Mouse (Mus musculus) liver, embryonic 15.5 days (tissue): ENCODE data around the gene Zfp786. TPM values are rescaled to one million over a fixed set of nuclear protein-coding genes. Genes with fewer than 3 reads are reported as not detected.
A peak's percentile ranks its signal among the peaks of the same experiment; 100 is the strongest.
"Not testable (repeated sequence)": the region's sequence is repeated elsewhere in the genome, so short reads cannot be mapped to it uniquely, and the experiment has no call there.

Experiments
- ATAC-seq: fragments of 200-750 bp; cut with Nextera tagmentation; 2 replicates; pipeline ENCODE4 v1.8.0; 2017; ENCODE audit warnings: moderate number of reproducible peaks, mild to moderate bottlenecking, moderate library complexity; ENCODE audit not compliant: insufficient read depth
- H3K27ac ChIP-seq: fragments of 300-500 bp; sonication (generic); replicated peaks from 2 replicates; pipeline ENCODE4 v1.5.1; 2015; ENCODE audit warnings: mild to moderate bottlenecking, inconsistent platforms
- H3K27me3 ChIP-seq: fragments of 300-500 bp; sonication (generic); 2 replicates; pipeline ENCODE4 v1.6.1; 2015; ENCODE audit warnings: mild to moderate bottlenecking, inconsistent platforms
- H3K36me3 ChIP-seq: fragments of 300-500 bp; sonication (generic); replicated peaks from 2 replicates; pipeline ENCODE4 v1.6.1; 2015; ENCODE audit warnings: moderate library complexity, mild to moderate bottlenecking, inconsistent platforms
- H3K4me1 ChIP-seq: fragments of 300-500 bp; sonication (generic); replicated peaks from 2 replicates; pipeline ENCODE4 v1.6.1; 2015; ENCODE audit warnings: inconsistent platforms
- H3K4me2 ChIP-seq: fragments of 300-500 bp; sonication (generic); 2 replicates; pipeline ENCODE4 v1.6.1; 2015; ENCODE audit warnings: moderate library complexity, mild to moderate bottlenecking, inconsistent platforms
- H3K4me3 ChIP-seq: fragments of 300-500 bp; sonication (generic); replicated peaks from 2 replicates; pipeline ENCODE4 v1.5.1; 2015; ENCODE audit warnings: mild to moderate bottlenecking, inconsistent platforms
- H3K9ac ChIP-seq: fragments of 300-500 bp; sonication (generic); 2 replicates; pipeline ENCODE4 v1.6.1; 2015; ENCODE audit warnings: moderate library complexity, mild to moderate bottlenecking, inconsistent platforms
- H3K9me3 ChIP-seq: fragments of 300-500 bp; sonication (generic); replicated peaks from 2 replicates; pipeline ENCODE4 v1.6.1; 2016; ENCODE audit warnings: inconsistent platforms
- WGBS: fragments of 180-500 bp; shearing (Covaris S2); methylation state at CpG from one replicate; pipeline ENCODE4 v1.1.7; 2015; ENCODE audit warnings: mixed read lengths; ENCODE audit not compliant: insufficient replicate concordance; 5-methylcytosine and 5-hydroxymethylcytosine counted together
- microRNA counts: library from miRNA; unstranded; fragments of <30 nt; microRNA quantifications from one replicate; lab custom pipeline; 2016
- microRNA-seq: library from miRNA; unstranded; fragments of <30 nt; microRNA quantifications from one replicate; pipeline ENCODE4, GENCODE M21; 2016
- polyA plus RNA-seq: library from polyadenylated mRNA; unstranded; fragments of >200 nt; fragmentation: Nextera tagmentation; extraction: Ambion mirVana; gene quantifications from 2 replicates; pipeline ENCODE4 v1.2.1, GENCODE M21; 2015

The Zfp786 gene
- polyA plus RNA-seq, 1 experiment from 2014 or later: 0.39 TPM

- Histone ChIP-seq H3K27ac (peak overlapping the region; percentile 80), H3K4me1 (peaks cover 34% of the 10 kb centered on the region), H3K9ac (peak overlapping the region; percentile 52), H3K9me3 (no peaks in the 10 kb centered on the region), H3K27me3 (no peaks in the 10 kb centered on the region), H3K4me3 (peak overlapping the region; percentile 66), H3K4me2 (peak overlapping the region; percentile 64), H3K36me3 (no peaks in the 10 kb centered on the region)
- no peak; the same call in 1 of the 2 replicates for ATAC-seq
- 8% methylated on average over 2 of the region's 2 CpGs for WGBS
Measured at GRCm38 (mm10) chr6:47780576-47781013, 50.1 kb downstream of the Zfp786 start.

- peak overlapping the region; percentile 46 for H3K4me2 ChIP-seq
- H3K4me1 ChIP-seq, H3K9me3 ChIP-seq, ATAC-seq, H3K27ac ChIP-seq, H3K27me3 ChIP-seq, H3K9ac ChIP-seq, H3K36me3 ChIP-seq: not testable (repeated sequence)
- 38% methylated on average over 9 of the region's 19 CpGs for WGBS
- H3K4me3 ChIP-seq: peak overlapping the region; percentile 25
Measured at GRCm38 (mm10) chr6:47771760-47772159, 58.9 kb downstream of the Zfp786 start.

GRCm38 (mm10) chr6:47771113-47771512, 59.6 kb downstream of the Zfp786 start:
- H3K36me3 ChIP-seq, H3K27ac ChIP-seq, H3K27me3 ChIP-seq, H3K9ac ChIP-seq, H3K4me3 ChIP-seq, H3K4me2 ChIP-seq, H3K9me3 ChIP-seq, H3K4me1 ChIP-seq, ATAC-seq: not testable (repeated sequence)
- 72% methylated on average over 12 of the region's 12 CpGs for WGBS

- not testable (repeated sequence) for H3K4me3 ChIP-seq, H3K4me1 ChIP-seq, ATAC-seq, H3K9me3 ChIP-seq, H3K9ac ChIP-seq, H3K4me2 ChIP-seq, H3K27me3 ChIP-seq, H3K36me3 ChIP-seq, H3K27ac ChIP-seq
- 54% methylated on average over 4 of the region's 4 CpGs for WGBS
Measured at GRCm38 (mm10) chr6:47769861-47770260, 60.8 kb downstream of the Zfp786 start.

MicroRNAs within 50 kb of the gene (microRNA counts, 519-probe panel; counts per million panel counts)
- microRNA mmu-miR-704 (lab: Ali Mortazavi, UCI): not detected

Small RNAs within 50 kb of the gene (microRNA-seq; reads per million reads assigned to microRNA genes)
- gene Mir704: 1.3 reads per million

Other genes with a start within 250 kb of the Zfp786 start
- 43.3 and 48.9 TPM in 2 replicates for gene Ezh2, start 235.5 kb downstream of the Zfp786 start, polyA plus RNA-seq
- gene Pdia4, start 17.4 kb downstream of the Zfp786 start, polyA plus RNA-seq: 115 and 123 TPM in 2 replicates
- gene Zfp398, start 4.8 kb upstream of the Zfp786 start, polyA plus RNA-seq: 1.6 and 2.5 TPM in 2 replicates
- 2.6 and 3.1 TPM in 2 replicates for gene Zfp282, start 46.3 kb upstream of the Zfp786 start, polyA plus RNA-seq
- gene Zfp212, start 89.6 kb upstream of the Zfp786 start, polyA plus RNA-seq: 5.3 and 6.0 TPM in 2 replicates
- 2.2 and 3.5 TPM in 2 replicates for gene Zfp956, start 122.5 kb upstream of the Zfp786 start, polyA plus RNA-seq
- 2.3 and 2.4 TPM in 2 replicates for gene Zfp777, start 218.0 kb upstream of the Zfp786 start, polyA plus RNA-seq